Mouse (Mus musculus) liver, embryonic 11.5 days (tissue): ENCODE measurements around the gene Mrpl42. TPM values are rescaled to one million over a fixed set of nuclear protein-coding genes. Genes with fewer than 3 reads are reported as not detected.

Experiments used
- ATAC-seq: fragments of 200-750 bp; cut with Nextera tagmentation; replicated peaks from 2 replicates; pipeline ENCODE4 v1.8.0; 2017; ENCODE audit warnings: moderate number of reproducible peaks, mild to moderate bottlenecking, moderate TSS enrichment, moderate library complexity; ENCODE audit not compliant: low FRiP score
- DNase-seq: peaks from one replicate; pipeline ENCODE4 v3.0.0-alpha.2; 2017; ENCODE audit warnings: low spot score
- H3K27ac ChIP-seq: fragments of 300-500 bp; sonication (generic); 2 replicates; pipeline ENCODE4 v1.5.1; 2014; ENCODE audit warnings: mild to moderate bottlenecking, low read depth, low read length, control low read depth
- H3K27me3 ChIP-seq: fragments of 300-500 bp; sonication (generic); replicated peaks from 2 replicates; pipeline ENCODE4 v1.6.1; 2014; ENCODE audit warnings: low read length, mixed read lengths; ENCODE audit not compliant: control insufficient read depth, insufficient read depth
- H3K36me3 ChIP-seq: fragments of 300-500 bp; sonication (generic); 2 replicates; pipeline ENCODE4 v1.6.1; 2014; ENCODE audit warnings: mild to moderate bottlenecking, low read length, moderate library complexity, mixed read lengths; ENCODE audit not compliant: control insufficient read depth, insufficient read depth
- H3K4me1 ChIP-seq: fragments of 300-500 bp; sonication (generic); replicated peaks from 2 replicates; pipeline ENCODE4 v1.6.1; 2014; ENCODE audit warnings: low read length, mixed read lengths; ENCODE audit not compliant: control insufficient read depth, insufficient read depth
- H3K4me2 ChIP-seq: fragments of 300-500 bp; sonication (generic); 2 replicates; pipeline ENCODE4 v1.6.1; 2014; ENCODE audit warnings: mild to moderate bottlenecking, control low read depth, moderate library complexity
- H3K4me3 ChIP-seq: fragments of 300-500 bp; sonication (generic); 2 replicates; pipeline ENCODE4 v1.5.1; 2014; ENCODE audit warnings: low read depth, low read length, control low read depth
- H3K9ac ChIP-seq: fragments of 300-500 bp; sonication (generic); 2 replicates; pipeline ENCODE4 v1.6.1; 2014; ENCODE audit warnings: low read depth, low read length, control low read depth
- H3K9me3 ChIP-seq: fragments of 300-500 bp; sonication (generic); 2 replicates; pipeline ENCODE4 v1.6.1; 2016; ENCODE audit warnings: low read length, inconsistent platforms, mixed read lengths; ENCODE audit not compliant: control insufficient read depth
- WGBS: fragments of 180-500 bp; shearing (Covaris S2); extraction: QIAGEN DNeasy Blood & Tissue Kit; methylation state at CpG from one replicate; pipeline ENCODE4 v1.1.7; 2014; 5-methylcytosine and 5-hydroxymethylcytosine counted together
- polyA plus RNA-seq: library from polyadenylated mRNA; unstranded; fragments of >200 nt; fragmentation: Nextera tagmentation; extraction: Ambion mirVana; gene quantifications from 2 replicates; pipeline ENCODE4 v1.2.1, GENCODE M21; 2014

Gene Mrpl42
- polyA plus RNA-seq, 1 experiment from 2014 or later: 391 TPM

DNA sequence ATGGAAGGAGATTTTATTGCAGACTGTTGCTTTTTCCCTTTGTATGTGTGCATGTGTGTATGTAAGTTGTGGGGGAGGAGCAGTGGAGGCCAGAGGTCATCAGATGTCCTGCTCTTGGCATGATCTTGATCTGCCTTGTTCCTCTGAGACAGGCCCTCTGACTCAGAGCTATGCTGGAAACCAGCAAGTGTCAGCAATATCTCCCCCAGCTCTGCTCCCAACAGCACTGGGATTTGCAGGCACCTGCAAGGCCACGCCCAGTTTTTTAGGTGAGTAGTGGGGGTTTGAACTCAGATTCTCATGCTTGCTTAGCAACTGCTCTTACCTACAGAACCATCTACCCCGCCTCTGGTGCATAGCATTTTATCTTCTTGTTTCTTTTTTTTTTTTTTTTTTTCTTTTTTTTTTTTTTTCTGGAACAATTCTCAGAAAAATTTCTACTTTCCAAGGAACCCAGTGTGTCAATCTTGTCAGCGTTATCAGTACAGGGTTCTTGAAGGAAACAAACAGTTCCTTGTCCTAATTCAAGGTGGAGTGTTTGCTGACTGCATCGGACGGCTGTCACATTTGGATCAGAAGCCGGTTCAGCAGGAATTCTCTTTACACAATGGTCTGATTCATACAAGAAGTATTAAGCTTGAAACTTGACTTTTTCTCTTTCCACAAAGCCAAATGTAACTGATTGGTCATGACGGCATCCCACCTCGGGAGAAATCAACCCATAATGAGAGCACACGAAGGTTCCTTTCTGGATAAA is 43.5 kb downstream of the Mrpl42 start:
- DNase-seq (no peak), ATAC-seq (no peak)
- H3K27me3 ChIP-seq: no peaks in the 10 kb centered on the region
- H3K36me3 ChIP-seq: no peaks in the 10 kb centered on the region
- 81% methylated on average over 9 of the region's 9 CpGs for WGBS
- H3K9me3 ChIP-seq: no peaks in the 10 kb centered on the region
- no peaks in the 10 kb centered on the region for H3K4me1 ChIP-seq
- H3K27ac ChIP-seq: no peak overlapping the region
- no peak overlapping the region for H3K4me2 ChIP-seq
- H3K9ac ChIP-seq: no peak overlapping the region
- no peak overlapping the region for H3K4me3 ChIP-seq

DNA sequence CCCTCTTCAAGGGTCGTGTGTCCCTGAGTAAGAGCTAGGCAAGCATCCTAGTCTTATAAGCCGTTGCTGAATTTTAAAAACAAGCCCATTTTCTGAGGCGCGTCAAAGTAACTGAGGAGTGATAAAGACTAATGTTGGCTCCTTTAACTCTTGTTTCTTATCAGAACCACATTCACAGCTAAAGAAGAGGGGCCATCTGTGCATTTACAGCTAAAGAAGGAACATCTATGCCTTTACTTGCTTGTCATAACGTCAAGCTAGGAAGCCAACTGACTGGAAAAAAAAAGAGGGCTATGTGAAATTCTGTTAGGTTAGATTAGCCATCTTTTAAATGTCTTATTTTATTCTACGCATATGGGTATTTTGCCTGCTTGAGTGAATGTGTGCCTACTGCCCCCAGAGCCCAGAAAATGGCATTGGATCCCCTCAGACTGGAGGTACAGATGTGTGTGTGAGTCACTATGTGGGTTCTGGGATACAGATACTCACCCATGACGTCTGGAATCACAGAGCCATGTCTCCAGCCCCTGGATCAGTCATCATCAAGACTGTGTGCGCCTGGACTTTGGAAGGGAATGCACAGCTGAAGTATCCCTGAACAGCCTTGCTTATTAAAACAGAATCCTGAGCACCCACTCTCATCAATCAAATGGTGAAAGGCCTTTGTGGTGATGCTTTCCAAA is 44.2 kb downstream of the Mrpl42 start:
- no peak for ATAC-seq
- Histone ChIP-seq H3K9ac (no peak overlapping the region), H3K4me1 (no peaks in the 10 kb centered on the region), H3K27ac (no peak overlapping the region), H3K4me2 (no peak overlapping the region), H3K36me3 (no peaks in the 10 kb centered on the region), H3K9me3 (no peaks in the 10 kb centered on the region), H3K27me3 (no peaks in the 10 kb centered on the region), H3K4me3 (no peak overlapping the region)
- no peak for DNase-seq
- 69% methylated on average over 8 of the region's 8 CpGs for WGBS

DNA sequence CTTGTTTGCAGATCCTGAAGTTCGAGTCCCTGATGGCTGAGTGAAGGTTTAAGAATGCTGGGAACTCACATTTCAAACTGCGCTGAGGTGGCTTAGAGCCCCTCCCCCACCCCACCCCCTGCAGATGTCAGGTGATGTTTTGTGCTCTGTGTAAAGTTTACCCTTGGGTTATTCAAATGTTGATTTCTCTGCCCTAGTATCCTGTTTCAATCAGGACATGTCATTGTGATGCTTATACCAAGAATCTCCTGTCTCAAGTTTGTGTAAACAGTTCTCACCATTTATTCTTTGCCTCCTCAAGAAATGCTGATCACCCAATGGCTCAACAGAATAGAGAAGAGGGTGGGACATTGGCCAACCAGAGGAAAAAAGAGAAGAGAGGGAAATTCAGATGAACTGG is 45.6 kb downstream of the Mrpl42 start:
- H3K9ac ChIP-seq: no peak overlapping the region
- DNase-seq (no peak), ATAC-seq (no peak)
- H3K4me3 ChIP-seq: no peak overlapping the region
- no peaks in the 10 kb centered on the region for H3K36me3 ChIP-seq
- no peaks in the 10 kb centered on the region for H3K4me1 ChIP-seq
- 68% methylated on average over 2 of the region's 2 CpGs for WGBS
- no peak overlapping the region for H3K4me2 ChIP-seq
- no peaks in the 10 kb centered on the region for H3K9me3 ChIP-seq
- H3K27ac ChIP-seq: no peak overlapping the region
- H3K27me3 ChIP-seq: no peaks in the 10 kb centered on the region

DNA sequence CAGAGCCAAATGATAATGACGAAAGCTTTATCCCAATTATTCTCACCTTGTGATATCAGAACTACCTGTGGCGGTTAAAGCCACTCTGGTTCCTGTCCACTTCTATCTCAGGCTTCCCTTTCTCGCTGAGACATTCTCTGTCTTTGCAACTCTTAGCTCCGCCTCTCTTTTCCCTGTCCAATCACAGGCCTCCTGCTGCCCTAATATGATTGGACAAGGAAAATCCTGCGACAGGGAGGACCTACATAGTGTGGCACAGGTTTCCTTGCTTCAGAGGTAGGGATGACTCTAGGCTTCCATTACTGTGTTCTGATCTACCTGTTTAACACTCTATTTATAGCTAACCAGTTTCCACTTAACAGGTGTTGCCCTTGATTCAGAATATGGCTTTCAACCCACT is 48.5 kb downstream of the Mrpl42 start:
- Histone ChIP-seq H3K4me2 (no peak overlapping the region), H3K27ac (no peak overlapping the region), H3K9me3 (no peaks in the 10 kb centered on the region), H3K27me3 (no peaks in the 10 kb centered on the region), H3K36me3 (no peaks in the 10 kb centered on the region), H3K4me1 (no peaks in the 10 kb centered on the region), H3K9ac (no peak overlapping the region), H3K4me3 (no peak overlapping the region)
- WGBS: 75% methylated on average over 5 of the region's 5 CpGs
- DNase-seq: no peak
- no peak for ATAC-seq

DNA sequence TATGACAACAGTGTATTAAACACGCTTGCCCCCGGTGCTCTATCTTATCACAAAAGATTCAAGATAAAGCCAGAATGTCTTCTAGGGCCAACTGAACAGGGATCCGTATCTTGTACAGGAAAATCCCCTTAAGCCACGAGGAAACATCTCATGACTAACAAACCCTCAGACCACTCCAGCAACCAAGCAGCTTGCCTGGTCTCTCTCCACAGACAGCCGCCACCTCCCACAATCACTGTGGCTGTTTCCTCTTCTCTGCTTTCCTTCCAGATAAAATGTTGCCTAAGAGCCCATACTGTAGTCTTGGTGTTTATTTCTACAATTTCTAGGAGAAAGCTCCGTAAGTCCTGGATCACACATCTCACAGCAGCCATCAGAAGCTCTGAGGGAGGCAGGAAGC is 52.7 kb downstream of the Mrpl42 start:
- Histone ChIP-seq H3K27ac (no peak overlapping the region), H3K4me3 (no peak overlapping the region), H3K4me2 (no peak overlapping the region), H3K4me1 (no peaks in the 10 kb centered on the region), H3K27me3 (no peaks in the 10 kb centered on the region), H3K36me3 (no peaks in the 10 kb centered on the region), H3K9ac (no peak overlapping the region), H3K9me3 (no peaks in the 10 kb centered on the region)
- 47% methylated on average over 6 of the region's 6 CpGs for WGBS
- ATAC-seq: no peak
- no peak for DNase-seq

DNA sequence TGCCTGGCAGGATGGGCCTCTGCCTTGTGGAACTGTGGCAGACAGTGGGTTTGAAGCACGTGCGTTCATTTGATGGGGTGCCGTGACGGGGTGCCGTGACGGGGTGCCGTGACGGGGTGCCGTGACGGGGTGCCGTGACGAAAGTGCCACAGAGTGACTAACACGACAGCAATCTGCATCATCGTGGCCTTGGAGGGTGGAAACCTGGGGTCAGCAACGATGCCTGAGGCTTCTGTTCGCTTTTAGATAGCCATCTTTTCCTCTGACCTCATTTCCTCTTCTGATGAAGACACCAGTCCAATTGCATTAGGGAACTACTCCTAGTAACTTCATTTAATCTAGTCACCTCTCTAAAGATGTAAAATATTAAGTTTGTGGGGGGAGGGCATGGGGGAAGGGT is 53.8 kb downstream of the Mrpl42 start:
- no peak overlapping the region for H3K27ac ChIP-seq
- H3K4me3 ChIP-seq: no peak overlapping the region
- no peaks in the 10 kb centered on the region for H3K4me1 ChIP-seq
- H3K4me2 ChIP-seq: no peak overlapping the region
- no peak overlapping the region for H3K9ac ChIP-seq
- WGBS: 82% methylated on average over 16 of the region's 16 CpGs
- ATAC-seq (no peak), DNase-seq (no peak)
- H3K36me3 ChIP-seq: no peaks in the 10 kb centered on the region
- H3K27me3 ChIP-seq: no peaks in the 10 kb centered on the region
- H3K9me3 ChIP-seq: no peaks in the 10 kb centered on the region

DNA sequence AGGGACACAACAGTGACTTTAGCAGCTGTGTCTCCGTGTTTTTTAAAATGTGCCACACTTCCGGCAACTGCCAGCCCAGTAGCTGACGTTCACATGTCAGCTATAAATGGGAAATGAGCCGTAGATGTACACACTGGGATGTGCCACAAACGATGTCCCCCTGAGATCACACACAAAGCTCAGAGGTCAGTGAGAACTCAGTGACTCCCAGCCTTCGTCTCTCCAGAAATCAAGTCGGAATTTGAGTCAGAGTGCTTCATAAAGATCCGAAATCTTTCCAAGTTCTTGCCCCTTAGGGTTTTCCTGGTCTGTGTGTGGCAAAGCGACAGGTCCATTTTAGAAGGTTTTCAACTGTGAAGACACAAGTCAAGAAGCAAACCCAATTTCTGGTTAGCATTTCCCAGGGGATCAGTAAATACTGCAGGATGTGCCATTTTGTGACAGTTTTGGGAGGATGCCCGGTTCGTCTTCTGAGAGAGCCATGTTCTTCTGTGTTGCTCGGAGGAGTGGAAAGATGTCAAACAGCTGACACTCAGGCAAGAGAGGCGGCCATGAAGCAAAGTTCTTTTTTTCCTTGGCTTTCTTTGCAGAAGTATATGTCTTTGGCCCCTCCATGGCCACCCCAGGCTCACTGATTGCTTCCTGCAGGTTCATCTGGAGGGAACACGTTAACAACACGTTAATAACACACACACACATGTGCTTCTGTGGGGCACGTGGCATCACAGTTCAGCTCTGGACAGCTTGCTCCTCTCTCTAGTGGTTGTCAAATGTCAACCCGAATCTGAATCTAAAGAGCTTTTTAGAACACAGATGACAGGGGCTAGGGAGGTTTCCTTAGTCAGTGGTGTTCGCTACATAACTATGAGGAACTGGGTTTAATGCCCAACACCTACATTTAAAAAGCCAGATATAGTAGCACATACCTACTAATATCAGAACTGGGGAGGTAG is 56.4 kb downstream of the Mrpl42 start:
- Histone ChIP-seq H3K27ac (no peak overlapping the region), H3K36me3 (no peaks in the 10 kb centered on the region), H3K4me1 (no peaks in the 10 kb centered on the region), H3K4me2 (no peak overlapping the region), H3K4me3 (no peak overlapping the region), H3K9me3 (no peaks in the 10 kb centered on the region), H3K27me3 (no peaks in the 10 kb centered on the region), H3K9ac (no peak overlapping the region)
- WGBS: 75% methylated on average over 18 of the region's 18 CpGs
- ATAC-seq: no peak
- DNase-seq: no peak

DNA sequence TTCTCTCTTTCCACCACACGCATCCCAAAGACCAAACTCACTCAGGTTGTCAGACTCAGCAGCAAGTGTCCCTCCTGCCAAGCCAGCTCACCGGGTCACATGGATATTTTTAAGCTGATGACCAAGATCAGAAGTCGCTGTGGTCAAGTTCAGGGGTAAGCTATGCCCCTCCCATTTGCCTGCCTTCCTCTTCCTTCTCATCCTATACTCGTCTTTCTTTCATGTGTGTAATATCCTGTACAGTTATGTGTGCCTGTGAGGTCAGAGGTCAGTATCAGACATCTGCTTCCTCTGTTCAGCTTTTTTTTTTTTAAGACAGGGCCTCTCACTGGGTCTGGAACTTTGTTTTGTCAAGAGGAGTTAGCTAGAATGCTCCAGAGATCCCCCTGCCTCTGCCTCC is 59.4 kb downstream of the Mrpl42 start:
- no peaks in the 10 kb centered on the region for H3K36me3 ChIP-seq
- H3K4me1 ChIP-seq: no peaks in the 10 kb centered on the region
- no peak overlapping the region for H3K4me3 ChIP-seq
- no peak overlapping the region for H3K9ac ChIP-seq
- H3K4me2 ChIP-seq: no peak overlapping the region
- ATAC-seq: no peak
- DNase-seq: no peak
- WGBS: 59% methylated on average over 4 of the region's 4 CpGs
- no peak overlapping the region for H3K27ac ChIP-seq
- H3K27me3 ChIP-seq: no peaks in the 10 kb centered on the region
- H3K9me3 ChIP-seq: no peaks in the 10 kb centered on the region
